In the genomic region with DNA sequence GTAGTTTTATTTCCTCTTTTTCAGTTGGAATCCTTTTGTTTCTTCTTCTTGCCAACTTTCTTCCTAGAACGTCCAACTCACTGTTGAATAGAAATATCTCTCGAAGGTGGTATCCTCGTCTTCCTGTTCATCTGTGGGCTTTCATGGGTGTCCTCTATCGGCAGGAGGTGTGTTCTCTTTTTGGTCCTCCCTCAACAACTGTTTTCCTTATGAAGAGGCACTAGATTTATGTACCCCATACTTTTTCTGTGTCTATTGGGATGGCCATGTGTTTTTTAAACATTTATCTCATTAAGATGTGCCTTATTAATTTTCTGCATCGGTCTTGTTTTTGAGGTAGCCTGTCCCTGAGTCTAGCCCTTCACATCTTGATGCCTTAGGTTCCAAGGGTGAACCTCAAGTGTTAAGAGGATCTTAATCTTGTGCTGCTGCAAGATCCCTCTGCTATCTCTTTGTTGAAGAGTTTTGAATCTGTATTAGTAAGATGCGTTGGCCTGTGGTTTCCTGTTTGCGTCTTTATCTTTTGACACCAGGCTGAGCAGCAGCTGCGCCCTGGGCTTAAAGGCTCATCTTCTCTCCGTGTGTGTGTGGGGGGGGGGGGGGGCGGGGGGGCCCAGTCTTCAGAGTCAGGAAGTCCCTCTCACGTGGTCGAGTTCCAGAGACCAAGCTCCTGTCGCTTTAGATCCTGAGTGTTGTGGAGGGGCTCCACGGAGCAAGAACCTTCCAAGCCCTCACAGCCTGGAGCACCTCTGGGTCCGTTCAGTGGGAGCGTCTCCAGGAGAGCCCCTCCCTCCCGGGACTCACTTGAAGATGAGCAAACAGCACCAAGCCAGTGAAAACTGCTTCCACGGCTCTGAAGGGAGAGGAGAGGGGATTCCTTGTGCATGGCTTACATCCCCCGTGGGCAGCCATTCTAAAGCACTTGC, we compare ENCODE assay signal across 9 mouse cellular contexts.
A peak's percentile ranks its signal among the peaks of the same experiment; 100 is the strongest.
DNase-seq lines count a peak whose midpoint lies in the region; ATAC-seq and TF ChIP-seq lines count a peak whose summit lies in the region.
"Had no signal": no experiment of that assay in that cellular context is flagged by ENCODE, and none has a peak within 500 bp of the region (broad histone marks: within the 10 kb centered on the region; RNA-seq: fewer than 3 reads in every experiment).

No protein-coding gene starts in this region.

- H3K27ac ChIP-seq in testis, adult 2 months (ENCODE audit: control insufficient read depth, insufficient read depth, low read depth, low read length): peak overlapping the region; percentile 58

- H3K27me3 ChIP-seq in testis, adult 2 months (ENCODE audit: control insufficient read depth, insufficient read depth, low read length): no peaks in the 10 kb centered on the region

- H3K4me3 ChIP-seq in testis, adult 2 months (ENCODE audit: control insufficient read depth, low read depth, low read length): no peak overlapping the region

- peak; percentile 85 for DNase-seq in heart, adult 11 months
- no peak for DNase-seq in heart, postnatal 10 days
- DNase-seq in testis, postnatal 10 days (ENCODE audit: low spot score): no peak
- DNase-seq in frontal cortex, adult 2 months (ENCODE audit: extremely low spot score in 1 of 2, low spot score in 1 of 2): no peak
- no peak for DNase-seq in right cerebral cortex, postnatal 10 days (ENCODE audit: low spot score in 2 of 2)

- peaks cover 2% of the 10 kb centered on the region; the same call in 1 of the 2 replicates for H3K36me3 ChIP-seq in testis, adult 2 months (ENCODE audit: control insufficient read depth, insufficient read depth, low read length)

- ATAC-seq in megakaryocyte-erythroid progenitor cell, adult 5-6 weeks (replicated peaks; ENCODE audit: low FRiP score, low TSS enrichment, poor library complexity, severe bottlenecking): peak; percentile 80
- no peak for ATAC-seq in frontal cortex, adult (ENCODE audit: low TSS enrichment)
- ATAC-seq: Patski had no signal

- TF ChIP-seq POLR2A in testis, adult 2 months (IDR thresholded peaks at IDR 0.05; ENCODE audit: control insufficient read depth, low read depth, low read length): no peak

- peaks cover 15% of the 10 kb centered on the region for H3K4me1 ChIP-seq in testis, adult 2 months (ENCODE audit: control insufficient read depth, insufficient read depth, low read length)

- no peak for TF ChIP-seq CTCF in testis, adult 2 months (IDR thresholded peaks at IDR 0.05; ENCODE audit: control insufficient read depth, insufficient read depth, insufficient replicate concordance, low read depth, low read length)

- intact Hi-C loops in heart, postnatal 10 days (cut with DNase I): loop anchor here (10.0 kb wide), 1 partner anchor 302 kb away; the partner anchor contains the start of genes Mcm8 and Trmt6
